Mouse (Mus musculus) embryonic facial prominence, embryonic 13.5 days (tissue): ENCODE results near the gene Ppp2ca. TPM values are rescaled to one million over a fixed set of nuclear protein-coding genes. Genes with fewer than 3 reads are reported as not detected.

Experiments
- ATAC-seq: fragments of 200-750 bp; cut with Nextera tagmentation; 2 replicates; pipeline ENCODE4 v1.8.0; 2017; ENCODE audit warnings: low read depth; ENCODE audit not compliant: insufficient number of reproducible peaks, insufficient read depth, low FRiP score, low TSS enrichment
- H3K27ac ChIP-seq: fragments of 300-500 bp; sonication (generic); 2 replicates; pipeline ENCODE4 v1.5.1; 2015; ENCODE audit warnings: moderate library complexity, mild to moderate bottlenecking, inconsistent platforms
- H3K27me3 ChIP-seq: fragments of 300-500 bp; sonication (generic); 2 replicates; pipeline ENCODE4 v1.6.1; 2015; ENCODE audit warnings: mild to moderate bottlenecking, inconsistent platforms
- H3K36me3 ChIP-seq: fragments of 300-500 bp; sonication (generic); 2 replicates; pipeline ENCODE4 v1.6.1; 2015; ENCODE audit warnings: mild to moderate bottlenecking, inconsistent platforms
- H3K4me1 ChIP-seq: fragments of 300-500 bp; sonication (generic); 2 replicates; pipeline ENCODE4 v1.6.1; 2015; ENCODE audit warnings: inconsistent platforms
- H3K4me2 ChIP-seq: fragments of 300-500 bp; sonication (generic); 2 replicates; pipeline ENCODE4 v1.6.1; 2015; ENCODE audit warnings: moderate library complexity, mild to moderate bottlenecking, inconsistent platforms
- H3K4me3 ChIP-seq: fragments of 300-500 bp; sonication (generic); 2 replicates; pipeline ENCODE4 v1.5.1; 2015; ENCODE audit warnings: mild to moderate bottlenecking, inconsistent platforms
- H3K9ac ChIP-seq: fragments of 300-500 bp; sonication (generic); 2 replicates; pipeline ENCODE4 v1.6.1; 2015; ENCODE audit warnings: mild to moderate bottlenecking, inconsistent platforms
- H3K9me3 ChIP-seq: fragments of 300-500 bp; sonication (generic); 2 replicates; pipeline ENCODE4 v1.6.1; 2016; ENCODE audit warnings: inconsistent platforms
- WGBS: fragments of 180-500 bp; shearing (Covaris S2); methylation state at CpG from one replicate; pipeline ENCODE4 v1.1.7; 2015; ENCODE audit warnings: mixed read lengths; 5-methylcytosine and 5-hydroxymethylcytosine counted together
- polyA plus RNA-seq: library from polyadenylated mRNA; unstranded; fragments of >200 nt; fragmentation: Nextera tagmentation; extraction: Ambion mirVana; gene quantifications from 2 replicates; pipeline ENCODE4 v1.2.1, GENCODE M21; 2015

The Ppp2ca gene
- polyA plus RNA-seq, result 83.5 and 90.8 TPM in 2 replicates

- peak within 1 kb of the TSS; percentile 100 for H3K27ac ChIP-seq
- peaks cover 29% of the 10 kb centered on the region for H3K4me1 ChIP-seq
- peak; percentile 99 for ATAC-seq
- H3K4me2 ChIP-seq, result peak within 1 kb of the TSS; percentile 80
- no peaks in the 10 kb centered on the region for H3K9me3 ChIP-seq
- H3K4me3 ChIP-seq, result peak within 1 kb of the TSS; percentile 81
- peak within 1 kb of the TSS; percentile 100 for H3K9ac ChIP-seq
- no peaks in the 10 kb centered on the region for H3K27me3 ChIP-seq
- H3K36me3 ChIP-seq, result no peaks in the 10 kb centered on the region; the same call in 1 of the 2 replicates
- WGBS, result under 1% methylated on average over 51 of the region's 53 CpGs
Observed at GRCm38 (mm10) chr11:52098398-52098946, at the start of gene Ppp2ca. Gene Ppp2ca (plus strand): TSS chr11:52098681.

DNA sequence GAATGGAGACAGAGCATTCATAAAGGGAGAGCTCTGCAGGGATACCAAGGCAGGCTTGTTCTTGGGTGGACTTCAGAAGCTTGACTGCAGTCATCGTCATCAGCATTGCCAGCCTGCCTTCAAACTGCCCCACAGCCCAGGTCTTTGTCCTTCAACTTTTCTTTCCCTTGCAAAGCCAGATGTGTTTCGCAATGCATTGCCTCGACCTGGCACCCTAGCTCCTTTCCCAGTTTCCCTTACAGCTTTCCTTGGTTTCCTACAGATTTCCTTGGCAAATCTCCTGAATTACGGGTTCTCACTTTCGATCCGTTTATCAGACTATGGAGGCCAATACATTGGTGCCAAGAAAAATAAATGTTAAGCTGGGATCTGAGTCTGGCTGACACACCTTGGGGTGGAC lies 45.1 kb upstream of the Ppp2ca start:
- no peak overlapping the region for H3K4me3 ChIP-seq
- H3K27me3 ChIP-seq, result no peaks in the 10 kb centered on the region
- no peak overlapping the region for H3K4me2 ChIP-seq
- WGBS, result 84% methylated on average over 6 of the region's 6 CpGs
- H3K36me3 ChIP-seq, result no peaks in the 10 kb centered on the region
- no peak overlapping the region for H3K27ac ChIP-seq
- no peaks in the 10 kb centered on the region for H3K4me1 ChIP-seq
- ATAC-seq, result no peak
- H3K9ac ChIP-seq, result no peak overlapping the region
- no peaks in the 10 kb centered on the region for H3K9me3 ChIP-seq

GRCm38 (mm10) chr11:52054728-52055127 lies 43.8 kb upstream of the Ppp2ca start:
- no peak overlapping the region for H3K9ac ChIP-seq
- no peak overlapping the region for H3K27ac ChIP-seq
- no peak overlapping the region for H3K4me2 ChIP-seq
- no peaks in the 10 kb centered on the region for H3K4me1 ChIP-seq
- WGBS, result 74% methylated on average over 3 of the region's 3 CpGs
- H3K27me3 ChIP-seq, result no peaks in the 10 kb centered on the region
- ATAC-seq, result no peak
- H3K36me3 ChIP-seq, result no peaks in the 10 kb centered on the region
- no peaks in the 10 kb centered on the region for H3K9me3 ChIP-seq
- no peak overlapping the region for H3K4me3 ChIP-seq

DNA sequence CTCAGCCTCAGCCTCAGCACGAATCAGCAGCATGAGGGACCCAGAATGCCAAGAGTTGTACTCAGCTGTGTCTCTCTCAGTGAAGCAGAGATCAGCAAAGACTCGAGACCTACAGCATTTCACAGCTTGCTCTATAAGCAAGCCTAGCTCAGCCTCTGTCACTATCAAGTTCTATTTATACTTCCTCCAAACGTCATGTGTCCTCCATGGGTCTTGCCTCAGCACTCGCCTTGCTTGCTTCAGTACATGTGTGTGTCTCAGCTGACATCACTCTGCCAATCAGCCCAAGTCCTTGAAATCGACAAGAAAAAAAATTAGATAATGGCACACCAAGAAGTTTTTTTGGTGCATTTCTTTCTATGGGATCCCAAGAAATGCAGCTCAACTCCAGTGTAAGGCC lies 42.3 kb upstream of the Ppp2ca start:
- no peak overlapping the region for H3K4me3 ChIP-seq
- H3K9ac ChIP-seq, result no peak overlapping the region
- WGBS, result 81% methylated on average over 5 of the region's 5 CpGs
- H3K36me3 ChIP-seq, result no peaks in the 10 kb centered on the region
- no peak for ATAC-seq
- no peak overlapping the region for H3K4me2 ChIP-seq
- H3K4me1 ChIP-seq, result no peaks in the 10 kb centered on the region
- no peak overlapping the region for H3K27ac ChIP-seq
- no peaks in the 10 kb centered on the region; the same call in 1 of the 2 replicates for H3K9me3 ChIP-seq
- H3K27me3 ChIP-seq, result no peaks in the 10 kb centered on the region

GRCm38 (mm10) chr11:52059001-52059400 lies 39.5 kb upstream of the Ppp2ca start:
- Histone ChIP-seq H3K9me3 (no peaks in the 10 kb centered on the region; the same call in 1 of the 2 replicates), H3K27ac (no peak overlapping the region), H3K4me1 (no peaks in the 10 kb centered on the region), H3K9ac (no peak overlapping the region), H3K36me3 (no peaks in the 10 kb centered on the region), H3K4me2 (no peak overlapping the region), H3K27me3 (no peaks in the 10 kb centered on the region), H3K4me3 (no peak overlapping the region)
- 44% methylated on average over 5 of the region's 5 CpGs for WGBS
- ATAC-seq, result no peak

- Histone ChIP-seq H3K9ac (no peak overlapping the region), H3K36me3 (no peaks in the 10 kb centered on the region), H3K9me3 (no peaks in the 10 kb centered on the region; the same call in 1 of the 2 replicates), H3K4me1 (no peaks in the 10 kb centered on the region), H3K4me2 (no peak overlapping the region), H3K4me3 (no peak overlapping the region), H3K27me3 (no peaks in the 10 kb centered on the region), H3K27ac (no peak overlapping the region)
- ATAC-seq, result no peak
- 96% methylated on average over 4 of the region's 4 CpGs for WGBS
Observed at GRCm38 (mm10) chr11:52060315-52060714, 38.2 kb upstream of the Ppp2ca start.

GRCm38 (mm10) chr11:52062406-52062805 lies 36.1 kb upstream of the Ppp2ca start:
- peaks cover 3% of the 10 kb centered on the region; the same call in 1 of the 2 replicates for H3K4me1 ChIP-seq
- H3K27ac ChIP-seq, result no peak overlapping the region
- no peaks in the 10 kb centered on the region for H3K36me3 ChIP-seq
- no peak overlapping the region for H3K4me2 ChIP-seq
- no peak overlapping the region for H3K4me3 ChIP-seq
- no peak for ATAC-seq
- no peaks in the 10 kb centered on the region for H3K27me3 ChIP-seq
- H3K9ac ChIP-seq, result no peak overlapping the region
- no peaks in the 10 kb centered on the region; the same call in 1 of the 2 replicates for H3K9me3 ChIP-seq
- WGBS, result 94% methylated on average over 5 of the region's 5 CpGs

GRCm38 (mm10) chr11:52064398-52064797 lies 34.1 kb upstream of the Ppp2ca start:
- H3K36me3 ChIP-seq, result no peaks in the 10 kb centered on the region
- H3K4me2 ChIP-seq, result no peak overlapping the region
- no peak for ATAC-seq
- no peak overlapping the region for H3K4me3 ChIP-seq
- peaks cover 3% of the 10 kb centered on the region; the same call in 1 of the 2 replicates for H3K4me1 ChIP-seq
- H3K27ac ChIP-seq, result no peak overlapping the region
- 46% methylated on average over 3 of the region's 3 CpGs for WGBS
- H3K27me3 ChIP-seq, result no peaks in the 10 kb centered on the region
- no peaks in the 10 kb centered on the region; the same call in 1 of the 2 replicates for H3K9me3 ChIP-seq
- H3K9ac ChIP-seq, result no peak overlapping the region

DNA sequence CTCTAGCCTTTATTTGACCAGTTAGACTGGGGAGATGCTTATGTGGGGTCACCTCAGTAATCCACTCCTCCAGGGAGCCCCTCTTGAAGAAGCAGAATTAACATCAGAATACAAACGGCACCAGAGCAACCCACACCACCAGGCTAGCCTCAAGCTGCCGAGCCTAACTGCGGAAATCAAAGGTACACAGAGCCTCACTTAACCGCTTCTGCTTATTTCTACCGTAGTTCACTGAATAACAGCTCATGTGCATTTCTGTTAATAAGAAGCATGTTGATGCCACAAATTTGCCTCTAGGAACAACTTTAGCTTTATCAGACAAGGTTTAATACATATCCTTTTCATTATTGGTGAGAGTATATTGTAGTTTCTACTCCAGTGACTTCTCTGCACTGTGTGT lies 32.6 kb upstream of the Ppp2ca start:
- no peak for ATAC-seq
- H3K4me3 ChIP-seq, result no peak overlapping the region
- no peaks in the 10 kb centered on the region for H3K27me3 ChIP-seq
- no peaks in the 10 kb centered on the region; the same call in 1 of the 2 replicates for H3K9me3 ChIP-seq
- no peaks in the 10 kb centered on the region for H3K36me3 ChIP-seq
- H3K4me1 ChIP-seq, result peaks cover 3% of the 10 kb centered on the region; the same call in 1 of the 2 replicates
- WGBS, result 8% methylated on average over 5 of the region's 5 CpGs
- no peak overlapping the region for H3K27ac ChIP-seq
- H3K4me2 ChIP-seq, result 0 out of 2 replicates have a peak overlapping the region, but pooled peaks have one; percentile 14
- no peak overlapping the region for H3K9ac ChIP-seq

DNA sequence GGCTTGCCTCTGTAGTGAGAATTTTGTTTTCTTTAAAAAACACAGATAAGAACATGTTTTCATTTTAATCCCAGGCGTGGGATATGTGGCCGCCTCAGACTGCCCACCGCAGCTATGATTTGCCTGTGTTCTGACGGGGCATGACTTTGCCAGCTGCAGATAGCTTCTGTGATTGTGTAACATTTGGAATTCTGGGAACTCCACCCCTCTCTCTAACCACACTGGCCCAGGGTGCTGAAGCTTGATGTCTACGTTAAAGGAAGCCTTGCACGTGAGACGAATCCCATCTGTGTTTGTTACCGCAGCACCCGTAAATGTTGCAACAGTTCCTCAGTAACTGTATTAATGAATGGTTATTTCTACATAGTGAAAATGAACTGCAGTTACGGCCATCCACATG lies 26.7 kb upstream of the Ppp2ca start:
- H3K9ac ChIP-seq, result no peak overlapping the region
- H3K9me3 ChIP-seq, result no peaks in the 10 kb centered on the region

GRCm38 (mm10) chr11:52073528-52074170 lies 24.8 kb upstream of the Ppp2ca start:
- H3K36me3 ChIP-seq, result no peaks in the 10 kb centered on the region
- H3K4me1 ChIP-seq, result peaks cover 6% of the 10 kb centered on the region
- no peak for ATAC-seq
- H3K9me3 ChIP-seq, result no peaks in the 10 kb centered on the region
- H3K27me3 ChIP-seq, result no peaks in the 10 kb centered on the region
- no peak overlapping the region for H3K27ac ChIP-seq
- H3K4me3 ChIP-seq, result no peak overlapping the region
- no peak overlapping the region for H3K4me2 ChIP-seq
- 82% methylated on average over 8 of the region's 8 CpGs for WGBS
- no peak overlapping the region for H3K9ac ChIP-seq

More for the DNA sequence above, 26.7 kb upstream of the Ppp2ca start:
- Histone ChIP-seq H3K27me3 (no peaks in the 10 kb centered on the region), H3K27ac (no peak overlapping the region), H3K4me3 (no peak overlapping the region), H3K36me3 (no peaks in the 10 kb centered on the region), H3K4me2 (no peak overlapping the region), H3K4me1 (peaks cover 6% of the 10 kb centered on the region)
- no peak for ATAC-seq
- WGBS, result 71% methylated on average over 10 of the region's 10 CpGs
